In the genomic region with DNA sequence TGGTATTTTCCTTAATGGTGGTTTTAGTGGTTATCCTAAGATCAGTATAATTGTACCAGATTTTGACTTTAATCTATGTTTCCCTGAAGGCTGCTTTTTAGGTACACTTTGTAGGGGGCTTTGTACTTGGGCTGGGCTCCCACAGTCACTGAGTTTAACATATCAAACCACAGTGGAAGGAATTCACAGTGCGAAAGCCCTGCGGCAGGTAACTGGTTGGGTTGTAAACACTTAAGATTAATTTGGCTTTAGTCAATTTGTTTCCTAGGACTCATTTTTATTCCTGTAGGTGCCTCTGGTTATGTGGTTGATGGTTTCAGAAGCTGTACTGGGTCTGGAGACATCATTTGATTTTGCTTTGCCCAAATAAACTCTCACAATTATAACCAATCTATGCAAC, we compare ENCODE assay signal across 17 mouse cellular contexts. TPM values are rescaled to one million over a fixed set of nuclear protein-coding genes. Genes with fewer than 3 reads are reported as not detected.
"Had no signal": no experiment of that assay in that cellular context is flagged by ENCODE, and none has a peak within 500 bp of the region (broad histone marks: within the 10 kb centered on the region; RNA-seq: fewer than 3 reads in every experiment).

No protein-coding gene starts in this region.

- H3K4me3 ChIP-seq: left cerebral cortex, adult 2 months; liver, embryonic 13.5 days had no signal

- H3K36me3 ChIP-seq: liver, embryonic 13.5 days had no signal

- H3K27ac ChIP-seq: left cerebral cortex, adult 2 months; liver, embryonic 13.5 days had no signal

- H3K27me3 ChIP-seq: liver, embryonic 13.5 days had no signal

- H3K9me3 ChIP-seq: liver, embryonic 13.5 days had no signal

- H3K4me1 ChIP-seq: liver, embryonic 13.5 days had no signal

- H3K4me2 ChIP-seq: liver, embryonic 13.5 days; midbrain, embryonic 11.5 days had no signal

- DNase-seq: layer of hippocampus, postnatal 36 days; liver, embryonic 13.5 days; lung, adult 2 months; lung, postnatal 14 days; lung, postnatal 4 days; midbrain, embryonic 14.5 days; thymus, adult 2 months; thymus, postnatal 14 days; thymus, postnatal 4 days had no signal

- ATAC-seq: inflammation-experienced regulatory T-cells, adult 6 months; intestine, embryonic 16.5 days had no signal

- H3K9ac ChIP-seq: liver, embryonic 13.5 days had no signal

RNA-seq across cellular contexts. Expression of gene Abca13, which starts 24.4 kb away (rescaled TPM):
- polyA plus RNA-seq: inflammation-experienced regulatory T-cells, adult 6 months; limb, embryonic 11.5 days; liver, adult 2 months; neural tube, embryonic 11.5 days; small intestine, adult 2 months had no signal
